Mouse (Mus musculus) left cerebral cortex, adult 2 months (tissue): ENCODE measurements around the gene Itga9. TPM values are rescaled to one million over a fixed set of nuclear protein-coding genes. Genes with fewer than 3 reads are reported as not detected.

ENCODE experiments used
- DNase-seq, 2 experiments: peaks; one replicate each; pipeline ENCODE4 v3.0.0; 2021 to 2022; ENCODE audit warnings: low spot score in 2 of 2, mixed read lengths in 1 of 2; ENCODE audit errors: extremely low spot score in 1 of 2
- H3K27ac ChIP-seq: fragments of 200-600 bp; 2 replicates; pipeline ENCODE4 v1.8.1; 2022
- H3K4me3 ChIP-seq: fragments of 200-600 bp; 2 replicates; pipeline ENCODE4 v1.8.1; 2022
- CTCF ChIP-seq: fragments of 200-600 bp; IDR thresholded peaks from 2 replicates; pipeline ENCODE4 v1.8.1; 2022; ENCODE audit warnings: antibody characterized with exemption, mild to moderate bottlenecking, moderate library complexity
- intact Hi-C: fragments of 180-260 bp; cut with DNase I; formaldehyde crosslinking; loops from one replicate; pipeline ENCODE4 v1.15.1; 2025
- total RNA-seq, 2 experiments: library from RNA; stranded (reverse); gene quantifications; 2 replicates each; pipeline ENCODE4 v1.2.3; 2021

Gene Itga9
- total RNA-seq, 2 experiments from 2014 or later = 8.2 to 8.3 TPM

- Histone ChIP-seq H3K4me3 (no peak overlapping the region), H3K27ac (no peak overlapping the region)
- TF ChIP-seq CTCF = no peak
- intact Hi-C loops = no loop called here
- DNase-seq = no peak
These were observed 195.9 kb downstream of the Itga9 start for GRCm38 (mm10) chr9:118802380-118802779.

- intact Hi-C loops = no loop called here
- H3K4me3 ChIP-seq = no peak overlapping the region
- DNase-seq = no peak
These were observed 199.2 kb downstream of the Itga9 start for GRCm38 (mm10) chr9:118805740-118806139.

DNA sequence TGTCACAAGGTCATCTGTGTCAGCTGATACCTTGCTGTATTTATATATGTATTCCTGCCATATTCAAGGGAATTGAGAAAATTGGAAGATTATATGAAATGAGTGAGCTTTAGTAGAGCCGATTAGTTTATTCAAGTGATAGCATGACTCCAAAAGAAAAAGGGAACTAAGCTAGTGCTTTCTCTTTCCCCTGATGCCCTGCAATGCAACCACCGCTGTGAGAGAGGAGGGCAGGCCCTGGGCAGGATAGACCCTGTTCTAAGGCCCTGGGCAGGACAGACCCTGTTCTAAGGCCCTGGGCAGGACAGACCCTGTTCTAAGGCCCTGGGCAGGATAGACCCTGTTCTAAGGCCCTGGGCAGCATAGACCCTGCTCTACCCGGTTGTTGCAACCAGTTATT lies 201.2 kb downstream of the Itga9 start:
- no peak overlapping the region for H3K4me3 ChIP-seq
- DNase-seq = no peak
- TF ChIP-seq CTCF = no peak
- H3K27ac ChIP-seq = no peak overlapping the region
- intact Hi-C loops = no loop called here

More at GRCm38 (mm10) chr9:118805740-118806139, 199.2 kb downstream of the Itga9 start:
- no peak overlapping the region for H3K27ac ChIP-seq
- no peak for TF ChIP-seq CTCF

DNA sequence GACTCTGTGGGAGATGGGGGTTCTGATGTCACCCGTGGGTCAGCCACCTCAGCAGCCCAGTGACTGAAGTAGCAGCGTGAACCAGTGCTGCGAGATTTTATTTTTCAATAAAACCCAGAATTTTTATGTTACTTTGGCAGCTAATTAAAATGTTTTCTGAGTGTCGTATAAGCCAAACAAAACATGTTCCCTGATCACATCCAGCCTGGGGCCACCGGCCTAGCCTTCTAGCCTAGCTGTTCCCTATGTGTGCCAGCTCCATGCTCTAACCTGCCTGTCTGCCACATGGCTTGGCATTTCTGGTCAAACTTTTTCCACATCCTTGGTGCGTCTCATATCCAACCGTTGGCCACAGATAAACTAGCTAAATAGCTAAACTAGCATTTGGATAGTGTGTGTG lies 205.7 kb downstream of the Itga9 start:
- DNase-seq = no peak
- no peak for TF ChIP-seq CTCF
- Histone ChIP-seq H3K4me3 (no peak overlapping the region), H3K27ac (no peak overlapping the region)
- intact Hi-C loops = no loop called here

GRCm38 (mm10) chr9:118813492-118813891 lies 207.0 kb downstream of the Itga9 start:
- no peak for TF ChIP-seq CTCF
- Histone ChIP-seq H3K27ac (no peak overlapping the region), H3K4me3 (no peak overlapping the region)
- DNase-seq = no peak
- intact Hi-C loops = no loop called here

DNA sequence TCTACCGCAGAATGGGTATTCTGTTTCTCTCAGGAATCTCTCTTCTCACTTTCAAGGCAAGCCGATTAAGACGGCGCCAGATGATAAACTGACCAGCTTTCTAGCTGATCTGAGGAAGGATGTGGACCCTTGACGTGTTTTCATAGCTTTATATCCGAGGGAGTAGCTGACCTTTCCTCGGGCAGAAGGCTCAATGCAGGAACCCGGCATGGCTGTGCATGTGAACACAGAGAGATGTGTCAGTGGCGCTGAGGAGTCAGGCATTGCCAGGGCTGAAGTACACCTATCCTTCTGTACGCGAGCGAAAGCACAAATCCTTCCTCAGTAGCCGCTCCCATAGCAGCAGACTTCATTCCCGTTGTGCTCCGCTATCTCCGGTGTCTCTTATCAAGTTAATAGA lies 207.6 kb downstream of the Itga9 start:
- DNase-seq = no peak
- Histone ChIP-seq H3K27ac (no peak overlapping the region), H3K4me3 (no peak overlapping the region)
- TF ChIP-seq CTCF = no peak
- intact Hi-C loops = no loop called here

GRCm38 (mm10) chr9:118814461-118814860 lies 208.0 kb downstream of the Itga9 start:
- DNase-seq = no peak
- TF ChIP-seq CTCF = no peak
- intact Hi-C loops = no loop called here
- no peak overlapping the region for H3K4me3 ChIP-seq
- no peak overlapping the region for H3K27ac ChIP-seq

GRCm38 (mm10) chr9:118815543-118815942 lies 209.1 kb downstream of the Itga9 start:
- intact Hi-C loops = no loop called here
- peak; percentile 21; the same call in 1 of the 2 replicates for TF ChIP-seq CTCF

DNA sequence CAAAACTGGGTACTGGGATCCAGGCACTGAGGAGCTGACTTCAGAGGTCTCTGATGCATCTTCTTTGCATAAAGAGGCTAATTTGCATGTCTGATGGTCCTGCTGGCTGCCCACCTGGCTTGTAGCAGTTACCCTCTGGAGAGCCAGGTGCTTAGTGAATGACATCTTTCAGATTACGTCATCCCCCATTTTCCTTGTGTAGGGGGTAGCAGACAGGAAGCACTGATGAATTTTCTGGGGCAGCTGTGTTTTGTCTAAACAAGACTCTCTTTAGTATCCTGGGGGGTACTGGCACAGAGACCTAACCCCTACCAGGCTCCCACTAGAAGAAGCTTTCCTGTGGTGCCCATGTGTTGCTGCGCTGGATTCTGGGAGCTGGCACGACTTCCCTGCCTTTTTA lies 212.0 kb downstream of the Itga9 start:
- intact Hi-C loops = no loop called here
- H3K4me3 ChIP-seq = no peak overlapping the region
- no peak overlapping the region for H3K27ac ChIP-seq
- no peak for DNase-seq
- no peak for TF ChIP-seq CTCF

More at GRCm38 (mm10) chr9:118815543-118815942, 209.1 kb downstream of the Itga9 start:
- H3K4me3 ChIP-seq = no peak overlapping the region
- H3K27ac ChIP-seq = no peak overlapping the region
- no peak for DNase-seq

GRCm38 (mm10) chr9:118821220-118822185 lies 215.0 kb downstream of the Itga9 start:
- TF ChIP-seq CTCF = no peak
- intact Hi-C loops = no loop called here
- no peak for DNase-seq
- Histone ChIP-seq H3K4me3 (no peak overlapping the region; the same call in 1 of the 2 replicates), H3K27ac (no peak overlapping the region)

GRCm38 (mm10) chr9:118822186-118822555 lies 215.7 kb downstream of the Itga9 start:
- DNase-seq = no peak
- TF ChIP-seq CTCF = no peak
- intact Hi-C loops = no loop called here
- Histone ChIP-seq H3K27ac (no peak overlapping the region), H3K4me3 (no peak overlapping the region)

DNA sequence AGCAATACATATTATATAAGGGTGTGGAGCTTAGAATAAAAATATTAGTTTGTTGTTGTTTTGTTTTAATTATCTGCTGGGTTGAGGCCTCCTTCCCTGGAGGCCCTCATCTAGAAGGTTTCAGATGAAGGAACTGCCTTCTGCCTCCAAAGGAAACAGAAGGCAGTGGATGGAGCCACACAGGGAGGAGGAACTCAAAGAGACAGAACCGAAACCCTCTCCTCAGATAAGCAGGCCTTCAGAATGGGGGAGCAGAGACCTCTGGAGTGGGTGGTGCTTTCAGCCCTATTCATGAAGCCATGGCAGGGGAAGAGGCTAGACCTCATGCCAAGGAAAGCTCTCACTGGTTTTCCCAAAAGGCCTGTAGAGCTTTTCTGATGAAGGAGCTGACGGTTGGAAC lies 216.1 kb downstream of the Itga9 start:
- no peak for DNase-seq
- Histone ChIP-seq H3K27ac (no peak overlapping the region), H3K4me3 (no peak overlapping the region)
- no peak for TF ChIP-seq CTCF
- intact Hi-C loops = no loop called here

DNA sequence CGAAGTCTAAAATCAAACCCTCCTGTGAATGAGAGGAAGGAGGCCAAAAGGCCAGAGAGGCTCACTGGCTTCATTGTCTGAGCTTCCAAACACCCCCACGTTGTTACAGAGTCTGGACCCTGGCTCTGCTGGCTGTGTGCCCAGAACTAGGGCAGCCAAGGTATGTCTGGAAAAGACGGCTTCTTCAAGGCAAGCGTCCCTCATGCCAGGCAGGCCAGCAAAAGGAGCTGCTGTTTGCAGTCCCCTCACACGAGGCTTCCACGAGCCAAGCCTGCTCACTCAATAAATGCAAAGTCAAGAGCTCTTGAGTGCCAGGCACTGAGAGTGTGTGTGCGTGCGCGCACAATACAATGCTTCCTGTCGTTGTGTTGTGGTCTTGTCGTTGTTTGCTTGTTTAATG lies 224.6 kb downstream of the Itga9 start:
- TF ChIP-seq CTCF = no peak
- intact Hi-C loops = no loop called here
- DNase-seq = no peak
- H3K27ac ChIP-seq = no peak overlapping the region
- no peak overlapping the region for H3K4me3 ChIP-seq
